Mouse (Mus musculus) heart, adult 11 months (tissue): ENCODE measurements around the gene Ddx21.
"Not testable (repeated sequence)": the region's sequence is repeated elsewhere in the genome, so short reads cannot be mapped to it uniquely, and the experiment has no call there.

ENCODE experiments used
- DNase-seq: peaks from one replicate; pipeline ENCODE4 v3.0.0; 2022

The Ddx21 gene

GRCm38 (mm10) chr10:62602177-62603040 is at the start of gene Ddx21:
Gene Ddx21 (minus strand): TSS chr10:62602281.
- peak; percentile 99 for DNase-seq

GRCm38 (mm10) chr10:62650881-62651810 is 49.1 kb upstream of the Ddx21 start, which contains the start of gene Ddx50:
Gene Ddx50 (minus strand): TSS chr10:62651218.
- peak; percentile 100 for DNase-seq

GRCm38 (mm10) chr10:62650358-62650782 is 48.3 kb upstream of the Ddx21 start:
- DNase-seq = no peak

GRCm38 (mm10) chr10:62604161-62604560 is 2.1 kb upstream of the Ddx21 start:
- peak; percentile 29 for DNase-seq

GRCm38 (mm10) chr10:62603233-62604030 is 1.4 kb upstream of the Ddx21 start:
- peak; percentile 46 for DNase-seq

- DNase-seq = no peak
Measured at GRCm38 (mm10) chr10:62601833-62602176, 276 bp downstream of the Ddx21 start.

- DNase-seq = peak; percentile 87
Measured at GRCm38 (mm10) chr10:62601053-62601791, 859 bp downstream of the Ddx21 start.

GRCm38 (mm10) chr10:62600056-62600455 is 2.0 kb downstream of the Ddx21 start:
- DNase-seq = peak; percentile 87

- DNase-seq = not testable (repeated sequence)
Measured at GRCm38 (mm10) chr10:62599311-62599710, 2.8 kb downstream of the Ddx21 start.

- peak; percentile 81 for DNase-seq
Measured at GRCm38 (mm10) chr10:62592496-62592895, 9.6 kb downstream of the Ddx21 start.

- DNase-seq = peak; percentile 96
Measured at GRCm38 (mm10) chr10:62590200-62590599, 11.9 kb downstream of the Ddx21 start.

- DNase-seq = peak; percentile 86
Measured at GRCm38 (mm10) chr10:62588616-62589015, 13.5 kb downstream of the Ddx21 start.

- DNase-seq = no peak
Measured at GRCm38 (mm10) chr10:62583245-62583644, 18.8 kb downstream of the Ddx21 start.

GRCm38 (mm10) chr10:62582701-62583100 is 19.4 kb downstream of the Ddx21 start:
- no peak for DNase-seq

- peak; percentile 94 for DNase-seq
Measured at GRCm38 (mm10) chr10:62582263-62582662, 19.8 kb downstream of the Ddx21 start.

- not testable (repeated sequence) for DNase-seq
Measured at GRCm38 (mm10) chr10:62579129-62579528, 23.0 kb downstream of the Ddx21 start.

- DNase-seq = peak; percentile 100
Measured at GRCm38 (mm10) chr10:62578338-62579100, 23.6 kb downstream of the Ddx21 start, which contains the start of gene Kif1bp. Gene Kif1bp (minus strand): TSS chr10:62578457.

- DNase-seq = no peak
Measured at GRCm38 (mm10) chr10:62577673-62578337, 24.3 kb downstream of the Ddx21 start.

- peak; percentile 78 for DNase-seq
Measured at GRCm38 (mm10) chr10:62575001-62575400, 27.1 kb downstream of the Ddx21 start.
